Mouse (Mus musculus) skeletal muscle tissue, adult 2 months (tissue): ENCODE measurements around the gene Patj.

ENCODE experiments used
- DNase-seq: peaks from one replicate; pipeline ENCODE4 v3.0.0-alpha.2; 2012; ENCODE audit warnings: low read depth, low spot score

The Patj gene

GRCm38 (mm10) chr4:98653650-98654049 is 258.1 kb downstream of the Patj start:
- no peak for DNase-seq

DNA sequence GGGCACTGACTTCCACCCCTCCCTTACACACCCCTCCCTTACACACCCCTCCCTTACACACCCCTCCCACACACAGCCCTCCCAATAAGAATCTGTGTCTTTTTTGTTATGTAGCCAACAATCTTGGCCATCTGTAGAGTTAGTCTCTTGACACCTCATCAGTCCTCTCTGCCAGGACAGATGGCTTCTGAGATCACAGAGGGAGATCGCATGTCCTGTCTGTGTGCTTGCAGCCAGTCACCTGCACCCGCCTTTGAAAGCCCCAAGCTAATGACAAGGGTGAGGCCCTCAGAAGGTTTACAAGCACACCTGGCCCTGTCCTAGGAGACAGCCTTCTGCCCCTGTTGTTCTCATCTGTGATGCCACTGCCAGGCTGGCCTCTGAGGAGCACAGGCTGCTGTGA is 258.8 kb downstream of the Patj start:
- DNase-seq, result peak; percentile 4

GRCm38 (mm10) chr4:98656759-98657158 is 261.2 kb downstream of the Patj start:
- no peak for DNase-seq

GRCm38 (mm10) chr4:98659032-98659431 is 263.4 kb downstream of the Patj start:
- no peak for DNase-seq

- DNase-seq, result no peak
Observed at GRCm38 (mm10) chr4:98660534-98660933, 264.9 kb downstream of the Patj start.

DNA sequence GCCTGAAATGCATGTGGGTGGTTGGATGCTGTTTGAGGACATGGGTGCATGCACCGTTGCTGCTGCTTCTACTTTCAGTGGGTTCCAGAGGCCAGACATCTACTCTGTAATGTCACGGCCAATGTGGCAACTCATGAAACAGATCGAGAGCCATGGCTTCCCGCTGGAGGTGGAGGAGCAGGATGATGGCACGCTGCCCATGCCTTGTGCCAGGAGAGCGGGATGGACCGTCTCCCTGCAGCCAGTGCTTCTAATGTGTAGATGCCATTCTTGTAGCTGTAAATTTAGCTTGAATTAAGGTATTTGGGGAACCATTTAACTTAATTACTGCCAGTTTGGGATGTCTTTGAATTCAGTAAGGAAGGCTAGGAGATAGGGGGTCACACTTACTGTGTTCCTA is 270.3 kb downstream of the Patj start:
- no peak for DNase-seq

DNA sequence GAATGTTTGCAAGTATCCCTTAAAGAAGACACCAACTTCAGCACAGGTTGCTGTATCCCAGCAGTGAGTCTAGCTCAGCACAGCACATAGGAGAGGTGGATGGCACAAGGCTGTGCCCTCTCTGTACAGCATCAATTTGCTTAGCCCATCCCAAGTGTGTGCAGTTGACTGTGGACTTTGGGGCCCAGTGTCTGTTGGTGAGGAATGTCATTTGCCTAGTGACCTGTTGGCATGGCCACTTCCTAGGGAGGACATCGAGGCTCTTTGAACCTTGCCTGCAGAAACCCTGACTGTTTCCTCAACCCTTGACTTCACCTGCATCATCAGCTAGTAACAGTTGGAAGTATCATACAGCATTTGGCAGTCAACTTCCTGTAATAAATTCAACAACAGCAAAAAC is 270.9 kb downstream of the Patj start:
- DNase-seq, result no peak

DNA sequence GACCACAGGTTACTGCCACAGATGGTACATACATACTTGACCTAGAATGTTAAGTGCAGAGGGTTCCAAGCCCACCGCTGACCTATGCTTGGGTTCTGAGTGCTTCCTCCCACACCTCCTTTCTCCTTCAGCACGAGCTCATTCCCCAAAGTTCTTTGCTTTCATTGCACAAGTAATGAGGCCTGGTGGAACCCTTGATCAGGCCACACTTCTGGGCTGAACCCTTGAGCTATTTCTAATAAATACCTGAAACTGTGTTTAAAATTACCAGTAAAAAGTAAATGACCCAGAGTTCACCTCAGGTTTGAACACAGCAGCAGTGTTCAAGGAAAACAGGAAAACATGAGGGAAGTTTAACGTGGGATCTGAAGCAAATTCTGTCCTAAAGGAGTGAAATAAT is 271.4 kb downstream of the Patj start:
- no peak for DNase-seq

GRCm38 (mm10) chr4:98677506-98677905 is 281.9 kb downstream of the Patj start:
- no peak for DNase-seq

GRCm38 (mm10) chr4:98686678-98687267 is 291.2 kb downstream of the Patj start:
- DNase-seq, result no peak

DNA sequence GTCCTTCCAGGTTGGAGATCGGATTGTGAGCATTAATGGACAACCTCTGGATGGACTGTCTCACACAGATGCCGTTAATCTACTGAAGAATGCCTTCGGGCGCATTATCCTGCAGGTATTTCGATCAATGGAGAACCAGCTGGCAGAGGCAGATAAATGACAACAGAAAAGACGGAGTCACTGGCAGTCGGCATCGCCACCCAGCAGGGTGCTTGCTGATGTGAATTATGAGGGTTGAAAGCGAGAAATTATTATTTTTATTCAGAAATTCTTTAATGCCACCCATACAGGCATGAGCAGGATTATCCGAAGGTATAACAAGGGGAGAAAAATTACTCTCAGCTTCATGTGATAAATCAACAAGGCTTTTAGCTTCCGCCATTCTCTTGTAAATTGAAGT is 292.5 kb downstream of the Patj start:
- DNase-seq, result no peak

GRCm38 (mm10) chr4:98688520-98688919 is 292.9 kb downstream of the Patj start:
- DNase-seq, result no peak

- no peak for DNase-seq
Observed at GRCm38 (mm10) chr4:98689988-98690387, 294.4 kb downstream of the Patj start.

DNA sequence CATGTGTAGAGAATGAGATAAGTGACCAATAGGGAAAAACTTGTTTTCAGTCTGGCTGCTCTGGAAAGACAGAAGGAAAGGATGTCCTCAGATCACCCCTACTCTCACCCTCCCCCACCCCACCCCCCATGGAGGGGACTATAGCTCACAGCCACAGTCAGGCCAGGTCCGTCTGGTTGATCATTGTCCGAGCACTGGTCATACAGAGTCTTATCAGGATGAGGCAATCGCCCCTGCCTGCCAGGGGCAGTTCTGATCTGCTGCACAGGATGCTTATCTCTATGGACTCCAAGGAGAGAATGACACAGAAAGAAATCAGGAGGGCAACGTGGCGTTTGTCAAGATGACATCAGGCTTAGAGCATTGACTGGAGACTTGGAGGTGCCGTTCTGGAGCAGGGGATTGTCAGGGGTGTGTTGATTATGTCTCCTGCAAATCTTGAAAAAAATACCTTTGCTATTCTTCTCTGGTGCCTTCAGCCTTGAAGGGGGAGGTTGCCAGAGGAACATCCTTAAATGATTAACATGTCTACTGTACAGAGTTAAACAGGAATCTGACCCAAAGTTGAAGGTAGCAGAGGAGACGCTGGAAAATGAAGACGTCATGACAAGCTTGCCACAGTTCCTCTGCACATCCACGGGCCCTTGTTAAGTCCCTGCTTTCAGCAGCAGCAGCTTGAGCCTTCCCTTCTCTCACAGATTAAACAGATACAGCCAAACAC is 298.0 kb downstream of the Patj start:
- no peak for DNase-seq

DNA sequence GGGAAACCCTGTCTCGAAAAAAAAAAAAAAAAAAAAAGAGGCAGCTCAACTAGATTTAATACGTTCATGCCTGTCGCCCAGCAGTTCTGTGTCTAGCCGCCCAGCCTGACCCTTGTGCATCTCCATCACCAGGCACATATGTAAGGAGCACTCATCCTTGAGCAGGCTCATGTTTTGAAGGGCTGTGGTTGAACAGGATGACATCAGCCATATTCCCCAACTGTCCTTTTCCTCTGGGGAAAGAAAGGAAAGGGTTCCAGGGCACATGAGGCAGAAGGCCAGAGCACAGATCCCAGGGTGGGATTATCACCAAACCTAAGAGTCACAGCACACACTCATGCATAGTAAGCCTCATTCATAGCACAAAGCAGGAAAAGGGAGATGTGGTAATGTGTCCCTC is 302.3 kb downstream of the Patj start:
- no peak for DNase-seq

- DNase-seq, result no peak
Observed at GRCm38 (mm10) chr4:98698921-98699320, 303.3 kb downstream of the Patj start.

GRCm38 (mm10) chr4:98700156-98700555 is 304.6 kb downstream of the Patj start:
- no peak for DNase-seq

DNA sequence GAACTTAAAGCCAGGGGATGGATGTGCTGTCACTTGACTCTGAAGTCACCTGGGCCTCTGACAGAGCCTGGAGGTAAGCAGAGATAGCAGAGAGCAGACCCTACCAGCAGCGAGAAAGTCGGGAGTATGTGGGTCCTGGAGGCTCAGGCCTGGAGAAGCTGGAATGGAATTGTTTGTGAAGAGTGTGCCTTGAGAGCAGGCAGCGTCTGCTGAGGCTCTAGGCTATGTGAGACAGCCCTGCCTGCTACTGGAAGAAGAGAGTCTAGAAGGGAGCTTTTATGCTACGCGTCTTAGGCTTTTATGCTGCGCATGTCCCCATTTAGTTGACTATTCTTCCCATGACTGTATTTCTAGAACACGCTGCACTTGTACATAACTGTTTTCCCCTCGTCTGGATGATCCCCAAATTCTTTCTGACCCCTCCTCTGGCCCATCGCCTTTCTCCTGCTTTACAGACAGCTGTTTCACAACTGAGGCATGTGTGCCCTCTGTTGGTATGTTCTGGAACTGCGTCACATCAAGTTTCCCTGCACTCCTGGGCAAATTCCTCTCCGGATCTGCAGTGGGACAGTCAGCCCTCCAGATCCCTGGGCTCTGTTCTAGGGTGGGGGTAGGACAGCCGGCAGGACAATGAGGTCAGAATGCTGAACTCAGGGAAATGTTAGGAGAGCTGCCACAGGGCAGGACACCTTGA is 306.8 kb downstream of the Patj start:
- DNase-seq, result peak; percentile 50

DNA sequence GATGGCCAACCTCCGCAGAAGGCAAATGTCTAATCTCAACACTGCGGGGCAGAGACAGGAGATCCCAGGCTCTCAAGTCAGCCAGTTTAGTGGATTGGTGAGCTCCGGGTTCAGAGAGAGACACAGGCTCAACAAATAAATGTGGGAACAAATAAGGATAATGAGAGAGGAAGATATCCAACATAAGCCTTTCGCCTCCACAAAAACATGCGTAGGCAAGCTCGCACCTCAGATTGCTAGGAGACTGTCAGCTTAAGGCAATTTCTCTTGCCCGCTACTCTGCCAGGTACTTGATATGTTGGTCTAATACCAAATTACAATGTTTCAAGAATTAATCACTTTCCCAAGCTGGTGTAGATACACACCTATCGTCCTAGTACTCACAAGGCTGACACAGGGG is 315.3 kb downstream of the Patj start:
- no peak for DNase-seq

- DNase-seq, result no peak
Observed at GRCm38 (mm10) chr4:98717735-98718546, 322.4 kb downstream of the Patj start.

DNA sequence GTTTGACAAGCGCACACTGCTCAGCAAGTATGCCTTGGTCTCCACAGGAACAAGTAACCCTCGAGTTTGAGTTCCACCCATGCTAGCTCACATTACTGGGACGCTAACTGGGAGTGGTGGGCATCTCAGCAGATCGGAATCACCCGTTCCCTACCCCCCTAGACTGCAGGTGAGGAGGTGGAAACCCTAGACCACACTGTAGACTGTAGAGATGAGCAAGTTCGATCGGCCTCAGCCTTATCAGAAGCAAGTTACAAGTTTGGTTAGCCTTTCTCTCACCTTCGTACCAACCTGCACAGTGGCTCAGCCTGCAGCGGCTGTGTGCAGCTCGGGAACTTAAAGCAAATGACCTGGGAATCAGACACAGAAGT is 322.9 kb downstream of the Patj start:
- DNase-seq, result no peak

DNA sequence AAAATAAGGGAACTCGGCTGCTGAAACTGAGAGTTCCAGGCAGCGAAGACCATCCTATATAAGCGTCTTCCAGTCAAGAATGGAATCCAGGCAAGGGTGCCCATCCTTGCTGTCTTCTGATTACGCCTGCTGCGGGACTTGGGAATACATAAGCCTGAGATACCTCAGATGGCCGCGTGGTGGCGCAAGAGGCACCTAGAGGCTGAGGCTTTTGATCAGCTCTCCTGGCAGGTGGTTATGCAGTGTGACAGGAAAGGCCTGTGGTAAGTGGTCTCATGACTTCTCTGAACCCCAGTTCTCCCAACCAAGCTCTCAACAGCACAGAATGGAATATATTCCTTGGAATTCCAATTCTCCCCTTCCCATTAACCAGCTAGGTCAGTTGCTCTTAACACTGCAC is 326.9 kb downstream of the Patj start:
- peak; percentile 46 for DNase-seq
